Mouse (Mus musculus) midbrain, embryonic 11.5 days (tissue): ENCODE results near the gene Ubr4. TPM values are rescaled to one million over a fixed set of nuclear protein-coding genes. Genes with fewer than 3 reads are reported as not detected.

Source experiments
- ATAC-seq: fragments of 200-750 bp; cut with Nextera tagmentation; 2 replicates; pipeline ENCODE4 v1.8.0; 2017; ENCODE audit warnings: moderate TSS enrichment, moderate library complexity; ENCODE audit not compliant: low FRiP score
- DNase-seq: peaks from one replicate; pipeline ENCODE4 v3.0.0; 2015; ENCODE audit warnings: low spot score; ENCODE audit errors: missing footprints
- H3K27ac ChIP-seq: fragments of 300-500 bp; sonication (generic); 2 replicates; pipeline ENCODE4 v1.5.1; 2014; ENCODE audit warnings: low read depth, low read length
- H3K27me3 ChIP-seq: fragments of 300-500 bp; sonication (generic); 2 replicates; pipeline ENCODE4 v1.6.1; 2014; ENCODE audit warnings: mild to moderate bottlenecking, low read length, moderate library complexity, mixed read lengths; ENCODE audit not compliant: control insufficient read depth, insufficient read depth
- H3K36me3 ChIP-seq: fragments of 300-500 bp; sonication (generic); 2 replicates; pipeline ENCODE4 v1.6.1; 2014; ENCODE audit warnings: mild to moderate bottlenecking, low read length, moderate library complexity, mixed read lengths; ENCODE audit not compliant: control insufficient read depth, insufficient read depth
- H3K4me1 ChIP-seq: fragments of 300-500 bp; sonication (generic); 2 replicates; pipeline ENCODE4 v1.6.1; 2014; ENCODE audit warnings: low read length; ENCODE audit not compliant: control insufficient read depth, insufficient read depth
- H3K4me2 ChIP-seq: fragments of 300-500 bp; sonication (generic); 2 replicates; pipeline ENCODE4 v1.6.1; 2014; ENCODE audit warnings: mild to moderate bottlenecking, moderate library complexity
- H3K4me3 ChIP-seq: fragments of 300-500 bp; sonication (generic); 2 replicates; pipeline ENCODE4 v1.5.1; 2014; ENCODE audit warnings: low read depth, low read length
- H3K9ac ChIP-seq: fragments of 300-500 bp; sonication (generic); 2 replicates; pipeline ENCODE4 v1.6.1; 2014; ENCODE audit warnings: low read length
- H3K9me3 ChIP-seq: fragments of 300-500 bp; sonication (generic); 2 replicates; pipeline ENCODE4 v1.6.1; 2016; ENCODE audit warnings: low read length; ENCODE audit not compliant: control insufficient read depth
- WGBS: fragments of 180-500 bp; shearing (Covaris S2); extraction: QIAGEN DNeasy Blood & Tissue Kit; methylation state at CpG from one replicate; pipeline ENCODE4 v1.1.7; 2014; 5-methylcytosine and 5-hydroxymethylcytosine counted together
- polyA plus RNA-seq: library from polyadenylated mRNA; unstranded; fragments of >200 nt; fragmentation: Nextera tagmentation; extraction: Ambion mirVana; gene quantifications from 2 replicates; pipeline ENCODE4 v1.2.1, GENCODE M21; 2014

Gene Ubr4
- polyA plus RNA-seq, 1 experiment from 2014 or later, result 79.2 TPM

- no peak overlapping the region for H3K27ac ChIP-seq
Observed at GRCm38 (mm10) chr4:139493227-139494025, 141.0 kb downstream of the Ubr4 start.

DNA sequence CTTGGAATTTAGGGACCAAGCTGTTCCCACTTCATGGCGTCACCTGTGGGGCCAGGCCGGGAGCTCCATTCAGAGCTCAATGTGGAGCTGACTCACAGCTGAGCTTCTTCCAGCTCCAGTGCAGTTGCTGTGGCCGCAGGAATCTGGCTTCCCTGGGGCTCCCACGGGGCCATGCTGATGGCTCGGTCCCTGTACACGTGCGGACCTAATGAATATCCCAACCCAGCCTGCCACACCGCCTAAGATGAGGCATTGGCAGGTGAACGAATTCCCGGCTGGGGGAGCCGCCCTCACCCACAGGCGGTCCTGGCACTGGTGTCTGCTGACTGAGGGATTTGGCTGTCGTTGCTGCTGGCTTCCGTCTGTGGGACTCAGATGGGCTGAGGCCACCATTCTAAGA, 148.4 kb downstream of the Ubr4 start:
- ATAC-seq, result no peak
- no peak overlapping the region for H3K4me2 ChIP-seq
- H3K36me3 ChIP-seq, result no peaks in the 10 kb centered on the region
- H3K4me1 ChIP-seq, result peaks cover 3% of the 10 kb centered on the region; the same call in 1 of the 2 replicates
- H3K4me3 ChIP-seq, result no peak overlapping the region
- H3K9me3 ChIP-seq, result no peaks in the 10 kb centered on the region; the same call in 1 of the 2 replicates
- H3K9ac ChIP-seq, result no peak overlapping the region
- no peaks in the 10 kb centered on the region for H3K27me3 ChIP-seq
- WGBS, result 69% methylated on average over 14 of the region's 14 CpGs
- no peak overlapping the region for H3K27ac ChIP-seq
- DNase-seq, result no peak

More at GRCm38 (mm10) chr4:139493227-139494025, 141.0 kb downstream of the Ubr4 start:
- peaks cover 3% of the 10 kb centered on the region; the same call in 1 of the 2 replicates for H3K4me1 ChIP-seq
- H3K4me3 ChIP-seq, result no peak overlapping the region
- H3K9ac ChIP-seq, result no peak overlapping the region
- DNase-seq, result no peak
- no peak for ATAC-seq
- peaks cover 18% of the 10 kb centered on the region for H3K36me3 ChIP-seq
- no peaks in the 10 kb centered on the region for H3K27me3 ChIP-seq
- WGBS, result 84% methylated on average over 9 of the region's 9 CpGs
- H3K9me3 ChIP-seq, result no peaks in the 10 kb centered on the region
- no peak overlapping the region for H3K4me2 ChIP-seq

DNA sequence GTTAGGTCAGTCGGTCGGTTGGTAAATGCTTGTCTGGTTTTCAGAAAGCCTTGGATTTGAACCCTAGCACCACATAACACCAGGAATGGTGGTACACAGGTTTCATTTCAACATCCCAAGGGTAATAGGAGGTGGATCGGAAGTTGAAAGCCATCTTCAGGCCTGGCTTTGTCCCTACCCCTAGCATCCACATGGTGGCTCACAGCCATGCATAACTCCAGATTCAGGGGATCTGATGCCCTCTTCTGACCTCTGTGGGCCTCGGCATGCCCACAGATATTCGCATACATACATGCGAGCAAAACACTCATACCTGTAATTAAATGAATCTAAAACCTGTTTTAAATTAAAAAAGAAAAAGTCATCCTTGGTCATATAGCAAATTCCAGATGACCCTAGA, 149.3 kb downstream of the Ubr4 start:
- DNase-seq (no peak), ATAC-seq (no peak)
- Histone ChIP-seq H3K27ac (no peak overlapping the region), H3K27me3 (no peaks in the 10 kb centered on the region), H3K4me2 (no peak overlapping the region), H3K36me3 (no peaks in the 10 kb centered on the region), H3K9me3 (no peaks in the 10 kb centered on the region; the same call in 1 of the 2 replicates), H3K4me3 (no peak overlapping the region), H3K4me1 (peaks cover 3% of the 10 kb centered on the region; the same call in 1 of the 2 replicates), H3K9ac (no peak overlapping the region)
- 78% methylated on average over 6 of the region's 6 CpGs for WGBS

GRCm38 (mm10) chr4:139503919-139504318, 151.5 kb downstream of the Ubr4 start:
- H3K27me3 ChIP-seq, result no peaks in the 10 kb centered on the region
- H3K4me2 ChIP-seq, result no peak overlapping the region
- no peak overlapping the region for H3K4me3 ChIP-seq
- no peaks in the 10 kb centered on the region for H3K4me1 ChIP-seq
- H3K36me3 ChIP-seq, result no peaks in the 10 kb centered on the region
- no peak for DNase-seq
- no peak overlapping the region for H3K27ac ChIP-seq
- 89% methylated on average over 8 of the region's 8 CpGs for WGBS
- H3K9ac ChIP-seq, result no peak overlapping the region
- no peaks in the 10 kb centered on the region; the same call in 1 of the 2 replicates for H3K9me3 ChIP-seq
- ATAC-seq, result no peak

GRCm38 (mm10) chr4:139505716-139506115, 153.3 kb downstream of the Ubr4 start:
- H3K4me2 ChIP-seq, result no peak overlapping the region
- H3K36me3 ChIP-seq, result no peaks in the 10 kb centered on the region
- H3K27ac ChIP-seq, result no peak overlapping the region
- no peak overlapping the region for H3K9ac ChIP-seq
- 77% methylated on average over 4 of the region's 4 CpGs for WGBS
- no peaks in the 10 kb centered on the region; the same call in 1 of the 2 replicates for H3K9me3 ChIP-seq
- no peak overlapping the region for H3K4me3 ChIP-seq
- H3K4me1 ChIP-seq, result no peaks in the 10 kb centered on the region
- no peak for ATAC-seq
- H3K27me3 ChIP-seq, result no peaks in the 10 kb centered on the region
- DNase-seq, result no peak

DNA sequence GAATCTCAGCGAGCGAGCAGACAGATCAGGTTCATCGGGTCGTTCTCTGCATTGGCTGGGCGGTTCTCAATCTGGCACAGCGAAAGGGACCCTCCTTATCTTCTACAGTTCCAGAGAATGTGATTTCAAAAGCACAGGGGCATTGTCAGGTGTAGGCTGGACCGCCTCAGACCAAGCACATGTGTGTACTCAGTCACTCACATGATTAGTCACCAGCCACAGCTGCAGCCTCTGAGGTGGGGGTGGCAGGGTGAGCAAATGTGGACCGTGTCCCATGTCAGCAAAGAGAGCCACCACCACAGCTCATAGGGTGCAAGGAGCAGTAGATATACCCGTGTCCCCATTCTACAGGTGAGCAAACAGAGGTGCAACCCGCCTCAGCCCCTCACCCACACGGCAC, 154.3 kb downstream of the Ubr4 start:
- no peaks in the 10 kb centered on the region for H3K27me3 ChIP-seq
- no peak for ATAC-seq
- no peak overlapping the region for H3K9ac ChIP-seq
- no peak for DNase-seq
- H3K27ac ChIP-seq, result no peak overlapping the region
- no peaks in the 10 kb centered on the region for H3K4me1 ChIP-seq
- 89% methylated on average over 11 of the region's 11 CpGs for WGBS
- H3K36me3 ChIP-seq, result no peaks in the 10 kb centered on the region
- H3K4me3 ChIP-seq, result no peak overlapping the region
- H3K9me3 ChIP-seq, result no peaks in the 10 kb centered on the region; the same call in 1 of the 2 replicates
- no peak overlapping the region for H3K4me2 ChIP-seq

DNA sequence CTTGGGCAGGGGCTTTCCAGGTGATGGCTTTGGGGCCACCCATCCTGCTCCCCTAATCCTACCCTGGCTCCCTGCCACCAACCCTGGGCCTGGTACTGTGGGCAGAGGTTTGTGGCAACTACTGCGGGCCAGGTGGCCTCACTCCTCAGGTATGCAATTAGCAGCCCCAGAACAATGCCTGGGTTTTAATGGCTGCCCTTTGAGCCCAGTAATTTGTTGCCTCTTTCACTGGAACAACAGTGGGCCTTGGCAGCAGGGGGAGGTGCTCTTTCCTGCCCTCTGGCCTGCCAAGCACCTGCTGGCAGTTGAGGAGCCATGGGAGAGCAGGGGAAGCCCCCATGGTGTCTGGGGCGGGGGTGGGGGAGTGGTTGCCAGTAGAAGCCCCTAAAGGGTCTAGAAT, 156.7 kb downstream of the Ubr4 start:
- no peak overlapping the region for H3K4me3 ChIP-seq
- WGBS, result 85% methylated on average over 2 of the region's 2 CpGs
- H3K27me3 ChIP-seq, result no peaks in the 10 kb centered on the region
- H3K9me3 ChIP-seq, result no peaks in the 10 kb centered on the region; the same call in 1 of the 2 replicates
- no peaks in the 10 kb centered on the region for H3K36me3 ChIP-seq
- H3K9ac ChIP-seq, result no peak overlapping the region
- no peak for ATAC-seq
- H3K27ac ChIP-seq, result no peak overlapping the region
- no peaks in the 10 kb centered on the region for H3K4me1 ChIP-seq
- no peak for DNase-seq
- no peak overlapping the region for H3K4me2 ChIP-seq

GRCm38 (mm10) chr4:139511557-139511956, 159.1 kb downstream of the Ubr4 start:
- Histone ChIP-seq H3K27ac (no peak overlapping the region), H3K4me3 (no peak overlapping the region), H3K36me3 (no peaks in the 10 kb centered on the region), H3K4me2 (no peak overlapping the region), H3K27me3 (no peaks in the 10 kb centered on the region), H3K9ac (no peak overlapping the region), H3K4me1 (no peaks in the 10 kb centered on the region), H3K9me3 (no peaks in the 10 kb centered on the region)
- ATAC-seq (no peak), DNase-seq (no peak)
- WGBS, result 79% methylated on average over 2 of the region's 2 CpGs

GRCm38 (mm10) chr4:139512985-139513384, 160.6 kb downstream of the Ubr4 start:
- Histone ChIP-seq H3K4me1 (no peaks in the 10 kb centered on the region), H3K27ac (no peak overlapping the region), H3K4me3 (no peak overlapping the region), H3K9ac (no peak overlapping the region), H3K27me3 (no peaks in the 10 kb centered on the region), H3K4me2 (no peak overlapping the region), H3K36me3 (no peaks in the 10 kb centered on the region), H3K9me3 (no peaks in the 10 kb centered on the region)
- ATAC-seq (no peak), DNase-seq (no peak)
- WGBS, result 82% methylated on average over 2 of the region's 2 CpGs
